Mouse (Mus musculus): ENCODE results near the gene Kifc3. TPM values are rescaled to one million over a fixed set of nuclear protein-coding genes. Genes with fewer than 3 reads are reported as not detected.

Kifc3 gene
- polyA plus RNA-seq (2014; fragmentation: Nextera tagmentation; extraction: Ambion mirVana) = 5.7 and 10.0 TPM in 2 replicates

- Histone ChIP-seq H3K4me3 (ENCODE audit: low read depth, low read length) (no peak within 1 kb of the TSS), H3K27me3 (ENCODE audit: control insufficient read depth, insufficient read depth, low read length) (no peaks in the 10 kb centered on the region), H3K36me3 (ENCODE audit: control insufficient read depth, insufficient read depth, low read length) (no peaks in the 10 kb centered on the region), H3K4me1 (ENCODE audit: control insufficient read depth, insufficient read depth, low read length) (no peaks in the 10 kb centered on the region; the same call in 1 of the 2 replicates), H3K4me2 (no peak within 1 kb of the TSS), H3K9me3 (replicated peaks; ENCODE audit: control insufficient read depth, low read length) (no peaks in the 10 kb centered on the region), H3K9ac (ENCODE audit: low read depth, low read length) (no peak within 1 kb of the TSS), H3K27ac (ENCODE audit: low read depth, low read length) (no peak within 1 kb of the TSS)
- WGBS (ENCODE audit: insufficient replicate concordance) = 51% methylated on average over 14 of the region's 14 CpGs
- ATAC-seq (replicated peaks; ENCODE audit: insufficient number of reproducible peaks, low FRiP score, low TSS enrichment) = no peak
Measured at GRCm38 (mm10) chr8:95202649-95203275, at the start of gene Kifc3. Kifc3 (minus strand) TSS chr8:95202812.

GRCm38 (mm10) chr8:95252056-95252455, 49.4 kb upstream of the Kifc3 start:
- WGBS (ENCODE audit: insufficient replicate concordance) = 57% methylated on average over 9 of the region's 9 CpGs
- no peak for ATAC-seq (replicated peaks; ENCODE audit: insufficient number of reproducible peaks, low FRiP score, low TSS enrichment)

GRCm38 (mm10) chr8:95249847-95250246, 47.2 kb upstream of the Kifc3 start:
- H3K4me3 ChIP-seq (ENCODE audit: low read depth, low read length) = no peak overlapping the region
- WGBS (ENCODE audit: insufficient replicate concordance) = 49% methylated on average over 4 of the region's 4 CpGs
- ATAC-seq (replicated peaks; ENCODE audit: insufficient number of reproducible peaks, low FRiP score, low TSS enrichment) = no peak
- no peak overlapping the region for H3K27ac ChIP-seq (ENCODE audit: low read depth, low read length)
- no peak overlapping the region for H3K9ac ChIP-seq (ENCODE audit: low read depth, low read length)
- no peaks in the 10 kb centered on the region for H3K9me3 ChIP-seq (replicated peaks; ENCODE audit: control insufficient read depth, low read length)
- H3K27me3 ChIP-seq (ENCODE audit: control insufficient read depth, insufficient read depth, low read length) = no peaks in the 10 kb centered on the region
- H3K36me3 ChIP-seq (ENCODE audit: control insufficient read depth, insufficient read depth, low read length) = no peaks in the 10 kb centered on the region
- H3K4me1 ChIP-seq (ENCODE audit: control insufficient read depth, insufficient read depth, low read length) = peaks cover 7% of the 10 kb centered on the region
- no peak overlapping the region for H3K4me2 ChIP-seq

More at GRCm38 (mm10) chr8:95252056-95252455, 49.4 kb upstream of the Kifc3 start:
- Histone ChIP-seq H3K4me1 (ENCODE audit: control insufficient read depth, insufficient read depth, low read length) (no peaks in the 10 kb centered on the region; the same call in 1 of the 2 replicates), H3K27me3 (ENCODE audit: control insufficient read depth, insufficient read depth, low read length) (no peaks in the 10 kb centered on the region), H3K36me3 (ENCODE audit: control insufficient read depth, insufficient read depth, low read length) (no peaks in the 10 kb centered on the region), H3K27ac (ENCODE audit: low read depth, low read length) (no peak overlapping the region), H3K9me3 (replicated peaks; ENCODE audit: control insufficient read depth, low read length) (no peaks in the 10 kb centered on the region), H3K9ac (ENCODE audit: low read depth, low read length) (no peak overlapping the region), H3K4me2 (no peak overlapping the region), H3K4me3 (ENCODE audit: low read depth, low read length) (no peak overlapping the region)

- Histone ChIP-seq H3K27me3 (ENCODE audit: control insufficient read depth, insufficient read depth, low read length) (no peaks in the 10 kb centered on the region), H3K4me2 (no peak overlapping the region)
- 65% methylated on average over 5 of the region's 5 CpGs for WGBS (ENCODE audit: insufficient replicate concordance)
Measured at GRCm38 (mm10) chr8:95247277-95247676, 44.7 kb upstream of the Kifc3 start.

GRCm38 (mm10) chr8:95245180-95245579, 42.6 kb upstream of the Kifc3 start:
- Histone ChIP-seq H3K36me3 (ENCODE audit: control insufficient read depth, insufficient read depth, low read length) (no peaks in the 10 kb centered on the region), H3K9me3 (replicated peaks; ENCODE audit: control insufficient read depth, low read length) (no peaks in the 10 kb centered on the region), H3K27me3 (ENCODE audit: control insufficient read depth, insufficient read depth, low read length) (no peaks in the 10 kb centered on the region), H3K27ac (ENCODE audit: low read depth, low read length) (no peak overlapping the region), H3K9ac (ENCODE audit: low read depth, low read length) (no peak overlapping the region), H3K4me2 (no peak overlapping the region), H3K4me3 (ENCODE audit: low read depth, low read length) (no peak overlapping the region), H3K4me1 (ENCODE audit: control insufficient read depth, insufficient read depth, low read length) (peaks cover 7% of the 10 kb centered on the region)
- ATAC-seq (replicated peaks; ENCODE audit: insufficient number of reproducible peaks, low FRiP score, low TSS enrichment) = no peak
- 65% methylated on average over 5 of the region's 5 CpGs for WGBS (ENCODE audit: insufficient replicate concordance)

More at GRCm38 (mm10) chr8:95247277-95247676, 44.7 kb upstream of the Kifc3 start:
- H3K4me1 ChIP-seq (ENCODE audit: control insufficient read depth, insufficient read depth, low read length) = peaks cover 7% of the 10 kb centered on the region
- H3K4me3 ChIP-seq (ENCODE audit: low read depth, low read length) = no peak overlapping the region
- H3K9ac ChIP-seq (ENCODE audit: low read depth, low read length) = no peak overlapping the region
- no peak for ATAC-seq (replicated peaks; ENCODE audit: insufficient number of reproducible peaks, low FRiP score, low TSS enrichment)
- no peak overlapping the region for H3K27ac ChIP-seq (ENCODE audit: low read depth, low read length)
- no peaks in the 10 kb centered on the region for H3K36me3 ChIP-seq (ENCODE audit: control insufficient read depth, insufficient read depth, low read length)
- no peaks in the 10 kb centered on the region for H3K9me3 ChIP-seq (replicated peaks; ENCODE audit: control insufficient read depth, low read length)

- Histone ChIP-seq H3K9me3 (replicated peaks; ENCODE audit: control insufficient read depth, low read length) (no peaks in the 10 kb centered on the region), H3K4me3 (ENCODE audit: low read depth, low read length) (no peak overlapping the region), H3K4me1 (ENCODE audit: control insufficient read depth, insufficient read depth, low read length) (peaks cover 7% of the 10 kb centered on the region), H3K36me3 (ENCODE audit: control insufficient read depth, insufficient read depth, low read length) (no peaks in the 10 kb centered on the region), H3K4me2 (no peak overlapping the region), H3K27ac (ENCODE audit: low read depth, low read length) (no peak overlapping the region), H3K9ac (ENCODE audit: low read depth, low read length) (no peak overlapping the region), H3K27me3 (ENCODE audit: control insufficient read depth, insufficient read depth, low read length) (no peaks in the 10 kb centered on the region)
- ATAC-seq (replicated peaks; ENCODE audit: insufficient number of reproducible peaks, low FRiP score, low TSS enrichment) = no peak
- WGBS (ENCODE audit: insufficient replicate concordance) = 74% methylated on average over 4 of the region's 4 CpGs
Measured at GRCm38 (mm10) chr8:95243853-95244252, 41.2 kb upstream of the Kifc3 start.

GRCm38 (mm10) chr8:95242826-95243571, 40.4 kb upstream of the Kifc3 start:
- H3K27ac ChIP-seq (ENCODE audit: low read depth, low read length) = no peak overlapping the region
- no peak overlapping the region for H3K4me3 ChIP-seq (ENCODE audit: low read depth, low read length)
- no peak; the same call in 1 of the 2 replicates for ATAC-seq (replicated peaks; ENCODE audit: insufficient number of reproducible peaks, low FRiP score, low TSS enrichment)
- H3K27me3 ChIP-seq (ENCODE audit: control insufficient read depth, insufficient read depth, low read length) = no peaks in the 10 kb centered on the region
- H3K9ac ChIP-seq (ENCODE audit: low read depth, low read length) = no peak overlapping the region; the same call in 1 of the 2 replicates
- no peaks in the 10 kb centered on the region for H3K36me3 ChIP-seq (ENCODE audit: control insufficient read depth, insufficient read depth, low read length)
- H3K4me1 ChIP-seq (ENCODE audit: control insufficient read depth, insufficient read depth, low read length) = peaks cover 7% of the 10 kb centered on the region
- H3K9me3 ChIP-seq (replicated peaks; ENCODE audit: control insufficient read depth, low read length) = no peaks in the 10 kb centered on the region
- 53% methylated on average over 12 of the region's 12 CpGs for WGBS (ENCODE audit: insufficient replicate concordance)
- H3K4me2 ChIP-seq = no peak overlapping the region

GRCm38 (mm10) chr8:95242099-95242825, 39.6 kb upstream of the Kifc3 start:
- ATAC-seq (replicated peaks; ENCODE audit: insufficient number of reproducible peaks, low FRiP score, low TSS enrichment) = no peak
- WGBS (ENCODE audit: insufficient replicate concordance) = 81% methylated on average over 26 of the region's 26 CpGs
- no peak overlapping the region for H3K4me2 ChIP-seq
- no peaks in the 10 kb centered on the region for H3K36me3 ChIP-seq (ENCODE audit: control insufficient read depth, insufficient read depth, low read length)
- H3K27me3 ChIP-seq (ENCODE audit: control insufficient read depth, insufficient read depth, low read length) = no peaks in the 10 kb centered on the region
- no peak overlapping the region for H3K27ac ChIP-seq (ENCODE audit: low read depth, low read length)
- no peak overlapping the region for H3K9ac ChIP-seq (ENCODE audit: low read depth, low read length)
- no peak overlapping the region for H3K4me3 ChIP-seq (ENCODE audit: low read depth, low read length)
- H3K4me1 ChIP-seq (ENCODE audit: control insufficient read depth, insufficient read depth, low read length) = peaks cover 7% of the 10 kb centered on the region
- H3K9me3 ChIP-seq (replicated peaks; ENCODE audit: control insufficient read depth, low read length) = no peaks in the 10 kb centered on the region

Measured in heart, embryonic 11.5 days (tissue).